Mouse (Mus musculus) urinary bladder, postnatal 10 days (tissue): ENCODE measurements around the gene Rdh5.

Experiments used
- DNase-seq: peaks from one replicate; pipeline ENCODE4 v3.0.0; 2022; ENCODE audit warnings: low spot score

Gene Rdh5

GRCm38 (mm10) chr10:128904812-128905211, 17.9 kb downstream of the Rdh5 start:
- DNase-seq: no peak

GRCm38 (mm10) chr10:128902409-128902988, 20.2 kb downstream of the Rdh5 start:
- DNase-seq: no peak

GRCm38 (mm10) chr10:128901409-128901808, 21.3 kb downstream of the Rdh5 start:
- no peak for DNase-seq

- DNase-seq: no peak
Observed at GRCm38 (mm10) chr10:128900698-128901097, 22.0 kb downstream of the Rdh5 start, which contains the start of gene Cd63. TSS of gene Cd63 (plus strand) at chr10:128900989.

- DNase-seq: no peak
Observed at GRCm38 (mm10) chr10:128899759-128900490, 22.8 kb downstream of the Rdh5 start.

GRCm38 (mm10) chr10:128897501-128897900, 25.2 kb downstream of the Rdh5 start:
- DNase-seq: no peak

- DNase-seq: no peak
Observed at GRCm38 (mm10) chr10:128896807-128897206, 25.9 kb downstream of the Rdh5 start.

GRCm38 (mm10) chr10:128895952-128896693, 26.6 kb downstream of the Rdh5 start:
- no peak for DNase-seq

GRCm38 (mm10) chr10:128895437-128895836, 27.3 kb downstream of the Rdh5 start:
- DNase-seq: no peak

- no peak for DNase-seq
Observed at GRCm38 (mm10) chr10:128892246-128892645, 30.4 kb downstream of the Rdh5 start.

- DNase-seq: no peak
Observed at GRCm38 (mm10) chr10:128891296-128892094, 31.2 kb downstream of the Rdh5 start, which contains the start of gene Gdf11. TSS of gene Gdf11 (minus strand) at chr10:128891718.

GRCm38 (mm10) chr10:128890383-128891295, 32.0 kb downstream of the Rdh5 start:
- no peak for DNase-seq

GRCm38 (mm10) chr10:128889846-128890245, 32.8 kb downstream of the Rdh5 start:
- DNase-seq: no peak

- DNase-seq: no peak
Observed at GRCm38 (mm10) chr10:128888941-128889827, 33.5 kb downstream of the Rdh5 start.

- DNase-seq: no peak
Observed at GRCm38 (mm10) chr10:128882067-128882466, 40.6 kb downstream of the Rdh5 start.

- DNase-seq: no peak
Observed at GRCm38 (mm10) chr10:128878811-128879210, 43.9 kb downstream of the Rdh5 start.

- no peak for DNase-seq
Observed at GRCm38 (mm10) chr10:128878291-128878690, 44.4 kb downstream of the Rdh5 start.

- DNase-seq: no peak
Observed at GRCm38 (mm10) chr10:128870341-128870740, 52.3 kb downstream of the Rdh5 start.

- no peak for DNase-seq
Observed at GRCm38 (mm10) chr10:128866518-128866917, 56.2 kb downstream of the Rdh5 start.

GRCm38 (mm10) chr10:128866042-128866441, 56.6 kb downstream of the Rdh5 start:
- no peak for DNase-seq
